ENCODE assay signal across 26 mouse cellular contexts in genomic region chr6:138754955-138755303, GRCm38 (mm10).
A peak's percentile ranks its signal among the peaks of the same experiment; 100 is the strongest.
DNase-seq lines count a peak whose midpoint lies in the region; ATAC-seq lines count a peak whose summit lies in the region.
"Had no signal": no experiment of that assay in that cellular context is flagged by ENCODE, and none has a peak within 500 bp of the region (broad histone marks: within the 10 kb centered on the region; RNA-seq: fewer than 3 reads in every experiment).

No protein-coding gene starts in this region.

- H3K27ac ChIP-seq in embryonic facial prominence, embryonic 14.5 days (replicated peaks; ENCODE audit: low read depth, low read length), result no peak overlapping the region
- no peak overlapping the region for H3K27ac ChIP-seq in embryonic facial prominence, embryonic 10.5 days (replicated peaks)
- no peak overlapping the region for H3K27ac ChIP-seq in hindbrain, embryonic 11.5 days (ENCODE audit: low read depth, low read length)
- no peak overlapping the region for H3K27ac ChIP-seq in hindbrain, embryonic 14.5 days
- H3K27ac ChIP-seq in forebrain, embryonic 15.5 days (replicated peaks), result no peak overlapping the region
- H3K27ac ChIP-seq: embryonic facial prominence, embryonic 12.5 days; heart, embryonic 15.5 days; hindbrain, embryonic 10.5 days; hindbrain, embryonic 15.5 days had no signal

- H3K9me3 ChIP-seq in embryonic facial prominence, embryonic 14.5 days (ENCODE audit: control insufficient read depth, low read length), result no peaks in the 10 kb centered on the region
- no peaks in the 10 kb centered on the region for H3K9me3 ChIP-seq in embryonic facial prominence, embryonic 10.5 days
- no peaks in the 10 kb centered on the region for H3K9me3 ChIP-seq in hindbrain, embryonic 11.5 days (ENCODE audit: control insufficient read depth, low read length)
- no peaks in the 10 kb centered on the region for H3K9me3 ChIP-seq in hindbrain, embryonic 14.5 days (ENCODE audit: control insufficient read depth, low read length)
- H3K9me3 ChIP-seq in forebrain, embryonic 15.5 days, result no peaks in the 10 kb centered on the region
- H3K9me3 ChIP-seq: embryonic facial prominence, embryonic 12.5 days; heart, embryonic 12.5 days; heart, embryonic 15.5 days; hindbrain, embryonic 10.5 days; hindbrain, embryonic 15.5 days had no signal

- ATAC-seq in embryonic facial prominence, embryonic 14.5 days (ENCODE audit: low read depth), result no peak
- peak; percentile 30; the same call in 1 of the 2 replicates for ATAC-seq in hindbrain, embryonic 11.5 days (ENCODE audit: low FRiP score)
- ATAC-seq in hindbrain, embryonic 14.5 days (ENCODE audit: low FRiP score), result no peak
- peak; percentile 73; the same call in 1 of the 2 replicates for ATAC-seq in forebrain, embryonic 15.5 days (replicated peaks)
- ATAC-seq: intestine, postnatal 0 days; Patski had no signal

- H3K4me1 ChIP-seq in embryonic facial prominence, embryonic 14.5 days (ENCODE audit: control insufficient read depth, insufficient read depth, low read length), result no peaks in the 10 kb centered on the region
- no peaks in the 10 kb centered on the region for H3K4me1 ChIP-seq in embryonic facial prominence, embryonic 10.5 days
- no peaks in the 10 kb centered on the region for H3K4me1 ChIP-seq in hindbrain, embryonic 11.5 days (replicated peaks; ENCODE audit: control insufficient read depth, insufficient read depth, low read length)
- H3K4me1 ChIP-seq in hindbrain, embryonic 14.5 days (replicated peaks; ENCODE audit: control insufficient read depth, insufficient read depth, low read length), result no peaks in the 10 kb centered on the region
- H3K4me1 ChIP-seq in forebrain, embryonic 15.5 days, result peaks cover 3% of the 10 kb centered on the region; the same call in 1 of the 2 replicates
- H3K4me1 ChIP-seq: embryonic facial prominence, embryonic 12.5 days; heart, embryonic 12.5 days; heart, embryonic 15.5 days; hindbrain, embryonic 10.5 days; hindbrain, embryonic 15.5 days had no signal

- H3K4me3 ChIP-seq in embryonic facial prominence, embryonic 14.5 days (ENCODE audit: low read depth, low read length), result no peak overlapping the region
- H3K4me3 ChIP-seq in embryonic facial prominence, embryonic 10.5 days, result no peak overlapping the region
- no peak overlapping the region for H3K4me3 ChIP-seq in hindbrain, embryonic 11.5 days (ENCODE audit: low read depth, low read length)
- H3K4me3 ChIP-seq in hindbrain, embryonic 14.5 days (replicated peaks; ENCODE audit: low read length), result no peak overlapping the region
- H3K4me3 ChIP-seq in forebrain, embryonic 15.5 days, result no peak overlapping the region
- H3K4me3 ChIP-seq: embryonic facial prominence, embryonic 12.5 days; erythroblast, embryonic 14.5 days; heart, embryonic 12.5 days; heart, embryonic 15.5 days; hindbrain, embryonic 10.5 days; hindbrain, embryonic 15.5 days had no signal

- DNase-seq in embryonic facial prominence, embryonic 14.5 days (ENCODE audit: low spot score), result peak; percentile 2
- no peak for DNase-seq in embryonic facial prominence, embryonic 10.5 days (ENCODE audit: low spot score)
- DNase-seq in hindbrain, embryonic 11.5 days (ENCODE audit: low spot score), result no peak
- DNase-seq in hindbrain, embryonic 14.5 days (ENCODE audit: low spot score), result no peak
- no peak for DNase-seq in retina, postnatal 1 day
- DNase-seq: adrenal gland, postnatal 10 days; adrenal gland, postnatal 36 days; cerebellum, adult 18-20 months; cerebellum, adult 9-10 months; cerebellum, postnatal 14 days; gastrocnemius, postnatal 25 days; heart, adult 18-20 months; heart, postnatal 10 days; heart, postnatal 36 days; kidney, adult 2 months had no signal

- no peak overlapping the region for H3K4me2 ChIP-seq in embryonic facial prominence, embryonic 14.5 days (ENCODE audit: low read depth, low read length)
- H3K4me2 ChIP-seq in hindbrain, embryonic 11.5 days (replicated peaks; ENCODE audit: low read depth, low read length), result no peak overlapping the region
- H3K4me2 ChIP-seq in hindbrain, embryonic 14.5 days (replicated peaks), result no peak overlapping the region
- no peak overlapping the region for H3K4me2 ChIP-seq in forebrain, embryonic 15.5 days (replicated peaks)
- H3K4me2 ChIP-seq: embryonic facial prominence, embryonic 12.5 days; heart, embryonic 12.5 days; heart, embryonic 15.5 days; hindbrain, embryonic 15.5 days had no signal

- H3K27me3 ChIP-seq in embryonic facial prominence, embryonic 14.5 days (replicated peaks; ENCODE audit: control insufficient read depth, insufficient read depth, low read length), result no peaks in the 10 kb centered on the region
- no peaks in the 10 kb centered on the region for H3K27me3 ChIP-seq in embryonic facial prominence, embryonic 10.5 days (replicated peaks; ENCODE audit: low read depth, poor library complexity, severe bottlenecking)
- no peaks in the 10 kb centered on the region for H3K27me3 ChIP-seq in hindbrain, embryonic 11.5 days (ENCODE audit: control insufficient read depth, insufficient read depth, low read length)
- no peaks in the 10 kb centered on the region for H3K27me3 ChIP-seq in hindbrain, embryonic 14.5 days (ENCODE audit: control insufficient read depth, insufficient read depth, low read length)
- H3K27me3 ChIP-seq in forebrain, embryonic 15.5 days, result peaks cover 5% of the 10 kb centered on the region; the same call in 1 of the 2 replicates
- H3K27me3 ChIP-seq: CH12.LX; embryonic facial prominence, embryonic 12.5 days; heart, embryonic 12.5 days; heart, embryonic 15.5 days; hindbrain, embryonic 15.5 days; Patski had no signal

- WGBS in embryonic facial prominence, embryonic 14.5 days, result 66% methylated on average over 5 of the region's 5 CpGs
- WGBS in embryonic facial prominence, embryonic 10.5 days, result 64% methylated on average over 5 of the region's 5 CpGs
- 68% methylated on average over 5 of the region's 5 CpGs for WGBS in hindbrain, embryonic 11.5 days
- 61% methylated on average over 5 of the region's 5 CpGs for WGBS in hindbrain, embryonic 14.5 days
- WGBS in forebrain, embryonic 15.5 days, result 4% methylated on average over 5 of the region's 5 CpGs

- H3K9ac ChIP-seq in embryonic facial prominence, embryonic 14.5 days (ENCODE audit: low read depth, low read length), result no peak overlapping the region
- H3K9ac ChIP-seq in hindbrain, embryonic 11.5 days (ENCODE audit: low read depth, low read length), result no peak overlapping the region
- H3K9ac ChIP-seq in hindbrain, embryonic 14.5 days, result no peak overlapping the region
- no peak overlapping the region for H3K9ac ChIP-seq in forebrain, embryonic 15.5 days (replicated peaks)
- H3K9ac ChIP-seq: embryonic facial prominence, embryonic 12.5 days; heart, embryonic 12.5 days; heart, embryonic 15.5 days; hindbrain, embryonic 15.5 days had no signal

- no peaks in the 10 kb centered on the region for H3K36me3 ChIP-seq in embryonic facial prominence, embryonic 14.5 days (ENCODE audit: control insufficient read depth, insufficient read depth, low read length)
- H3K36me3 ChIP-seq in embryonic facial prominence, embryonic 10.5 days (replicated peaks), result no peaks in the 10 kb centered on the region
- H3K36me3 ChIP-seq in hindbrain, embryonic 11.5 days (ENCODE audit: control insufficient read depth, insufficient read depth, low read length), result no peaks in the 10 kb centered on the region
- no peaks in the 10 kb centered on the region for H3K36me3 ChIP-seq in hindbrain, embryonic 14.5 days (replicated peaks; ENCODE audit: control insufficient read depth, insufficient read depth)
- no peaks in the 10 kb centered on the region for H3K36me3 ChIP-seq in forebrain, embryonic 15.5 days
- H3K36me3 ChIP-seq: embryonic facial prominence, embryonic 12.5 days; G1E; heart, embryonic 12.5 days; heart, embryonic 15.5 days; hindbrain, embryonic 10.5 days; hindbrain, embryonic 15.5 days had no signal

Comparison
In these comparisons a context has a peak if more than half of its experiments do, and no peak if none do; other contexts are left out.
1. ATAC-seq: peak in hindbrain, embryonic 11.5 days (single experiment) and forebrain, embryonic 15.5 days (single experiment); none in embryonic facial prominence, embryonic 14.5 days (single experiment) and hindbrain, embryonic 14.5 days (single experiment).